In genomic region chr4:153251311-153251710, GRCm38 (mm10) we compare ENCODE assay signal across 27 mouse cellular contexts.
DNase-seq lines count a peak whose midpoint lies in the region.
"Had no signal": no experiment of that assay in that cellular context is flagged by ENCODE, and none has a peak within 500 bp of the region (broad histone marks: within the 10 kb centered on the region; RNA-seq: fewer than 3 reads in every experiment).

No protein-coding gene starts in this region.

- peaks cover 13% of the 10 kb centered on the region; the same call in 1 of the 2 replicates for H3K4me1 ChIP-seq in heart, embryonic 10.5 days
- H3K4me1 ChIP-seq: liver, embryonic 12.5 days had no signal

- no peaks in the 10 kb centered on the region for H3K9me3 ChIP-seq in heart, embryonic 10.5 days
- H3K9me3 ChIP-seq: forebrain, embryonic 13.5 days; hindbrain, embryonic 15.5 days had no signal

- intact Hi-C loops in heart, postnatal 10 days (cut with DNase I), result no loop called here

- H3K27ac ChIP-seq in heart, embryonic 10.5 days, result no peak overlapping the region
- H3K27ac ChIP-seq: forebrain, embryonic 13.5 days; heart, adult 2 months; hindbrain, embryonic 15.5 days; layer of hippocampus, adult 2 months; liver, embryonic 12.5 days had no signal

- H3K4me3 ChIP-seq in heart, embryonic 10.5 days, result no peak overlapping the region
- H3K4me3 ChIP-seq: forebrain, embryonic 13.5 days; heart, adult 2 months; hindbrain, embryonic 15.5 days; layer of hippocampus, adult 2 months; liver, embryonic 12.5 days had no signal

- 58% methylated on average over 8 of the region's 8 CpGs for WGBS in heart, embryonic 10.5 days

- peak; percentile 23 to 29 for DNase-seq in heart, postnatal 10 days
- DNase-seq in heart, embryonic 10.5 days (ENCODE audit: low spot score), result no peak
- peak; percentile 12 for DNase-seq in kidney, postnatal 14 days
- DNase-seq in kidney, adult 8-10 months, result no peak
- DNase-seq in Muller cell, postnatal 12 days (ENCODE audit: inconsistent ontology term), result peak; percentile 83
- peak; percentile 48 for DNase-seq in brain, adult 2 months (ENCODE audit: low read depth, low spot score)
- no peak for DNase-seq in layer of hippocampus, postnatal 14 days (ENCODE audit: low spot score in 2 of 2)
- DNase-seq: adrenal gland, adult 2 months; adrenal gland, postnatal 36 days; B cell, adult 2 months; cerebellum, adult 8-10 months; cerebellum, postnatal 25 days; gastrocnemius, postnatal 25 days; kidney, adult 9 months; kidney, postnatal 36 days; layer of hippocampus, postnatal 36 days; left cerebral cortex, postnatal 4 days; liver, postnatal 0 days; lung, postnatal 36 days; retina, postnatal 1 day; right cerebral cortex, postnatal 14 days; thymus, postnatal 4 days had no signal

- H3K27me3 ChIP-seq in heart, embryonic 10.5 days (ENCODE audit: insufficient read depth, poor library complexity, severe bottlenecking), result no peaks in the 10 kb centered on the region
- H3K27me3 ChIP-seq: hindbrain, embryonic 15.5 days; liver, embryonic 12.5 days had no signal

- no peaks in the 10 kb centered on the region for H3K36me3 ChIP-seq in heart, embryonic 10.5 days
- H3K36me3 ChIP-seq: hindbrain, embryonic 15.5 days; liver, embryonic 12.5 days had no signal

Comparison
In these comparisons a context has a peak if more than half of its experiments do, and no peak if none do; other contexts are left out.
1. DNase-seq: peak in heart, postnatal 10 days (2 of 2), kidney, postnatal 14 days (single experiment), Muller cell, postnatal 12 days (single experiment) and brain, adult 2 months (single experiment); none in heart, embryonic 10.5 days (single experiment), kidney, adult 8-10 months (0 of 2) and layer of hippocampus, postnatal 14 days (0 of 2).